Mouse (Mus musculus) G1E-ER4 (cell line): ENCODE results near the gene Pla2g4a. TPM values are rescaled to one million over a fixed set of nuclear protein-coding genes. Genes with fewer than 3 reads are reported as not detected.

Source experiments
- GATA1 ChIP-seq: IDR thresholded peaks from one replicate; pipeline ENCODE4 v1.8.0; 2012; ENCODE audit warnings: low read length, inconsistent platforms
- polyA plus RNA-seq: library from polyadenylated mRNA; stranded (reverse); fragments of >175 nt; gene quantifications from 2 replicates; pipeline ENCODE4 v1.2.3, GENCODE M21; 2012

Pla2g4a gene
- polyA plus RNA-seq, 1 experiment = not detected

GRCm38 (mm10) chr1:149946993-149947392 is 14.1 kb downstream of the Pla2g4a start:
- TF ChIP-seq GATA1 = no peak

GRCm38 (mm10) chr1:149946432-149946831 is 14.7 kb downstream of the Pla2g4a start:
- TF ChIP-seq GATA1 = no peak

GRCm38 (mm10) chr1:149943611-149944010 is 17.5 kb downstream of the Pla2g4a start:
- TF ChIP-seq GATA1 = no peak

- no peak for TF ChIP-seq GATA1
These were observed 20.8 kb downstream of the Pla2g4a start for GRCm38 (mm10) chr1:149940301-149940700.

GRCm38 (mm10) chr1:149939261-149940032 is 21.6 kb downstream of the Pla2g4a start:
- TF ChIP-seq GATA1 = no peak

- no peak for TF ChIP-seq GATA1
These were observed 23.3 kb downstream of the Pla2g4a start for GRCm38 (mm10) chr1:149937825-149938224.

GRCm38 (mm10) chr1:149929140-149929539 is 31.9 kb downstream of the Pla2g4a start:
- no peak for TF ChIP-seq GATA1

- TF ChIP-seq GATA1 = no peak
These were observed 38.9 kb downstream of the Pla2g4a start for GRCm38 (mm10) chr1:149922219-149922618.

GRCm38 (mm10) chr1:149921325-149921724 is 39.8 kb downstream of the Pla2g4a start:
- TF ChIP-seq GATA1 = no peak

GRCm38 (mm10) chr1:149919301-149919700 is 41.8 kb downstream of the Pla2g4a start:
- TF ChIP-seq GATA1 = no peak

- TF ChIP-seq GATA1 = no peak
These were observed 48.1 kb downstream of the Pla2g4a start for GRCm38 (mm10) chr1:149912984-149913383.

GRCm38 (mm10) chr1:149911050-149911449 is 50.0 kb downstream of the Pla2g4a start:
- no peak for TF ChIP-seq GATA1

GRCm38 (mm10) chr1:149898001-149898625 is 63.0 kb downstream of the Pla2g4a start:
- no peak for TF ChIP-seq GATA1

GRCm38 (mm10) chr1:149896590-149896989 is 64.5 kb downstream of the Pla2g4a start:
- no peak for TF ChIP-seq GATA1

GRCm38 (mm10) chr1:149894940-149895339 is 66.2 kb downstream of the Pla2g4a start:
- no peak for TF ChIP-seq GATA1

GRCm38 (mm10) chr1:149893903-149894302 is 67.2 kb downstream of the Pla2g4a start:
- TF ChIP-seq GATA1 = no peak

GRCm38 (mm10) chr1:149891057-149891456 is 70.0 kb downstream of the Pla2g4a start:
- TF ChIP-seq GATA1 = no peak
